Mouse (Mus musculus) inflammation-experienced regulatory T-cells, adult 16 weeks (primary cell): ENCODE measurements around the gene Lrrc43. TPM values are rescaled to one million over a fixed set of nuclear protein-coding genes. Genes with fewer than 3 reads are reported as not detected.

Experiments
- polyA plus RNA-seq: library from polyadenylated mRNA; unstranded; fragments of 100-300 nt; shearing (Covaris generic); gene quantifications from one replicate; pipeline ENCODE4 v1.2.1, GENCODE M21; 2017

Gene Lrrc43
- polyA plus RNA-seq: not detected

GRCm38 (mm10) chr5:123489112-123489785, at the start of gene Lrrc43, which contains the start of gene Il31:
Gene Lrrc43 (plus strand): TSS chr5:123489305.
Gene Il31 (minus strand): TSS chr5:123489489.

GRCm38 (mm10) chr5:123510160-123510559, 21.1 kb downstream of the Lrrc43 start, which contains the start of gene B3gnt4:
Gene B3gnt4 (plus strand): TSS chr5:123510460.

GRCm38 (mm10) chr5:123523692-123524392, 34.7 kb downstream of the Lrrc43 start, which contains the start of gene Diablo:
Gene Diablo (minus strand): TSS chr5:123524176.

GRCm38 (mm10) chr5:123525281-123525680, 36.2 kb downstream of the Lrrc43 start, which contains the start of gene Gm49027:
Gene Gm49027 (minus strand): TSS chr5:123525488.

Other genes starting within 250 kb of the Lrrc43 start
- 3.6 TPM for gene Wdr66, start 237.2 kb upstream of the Lrrc43 start, polyA plus RNA-seq
- 9.8 TPM for gene Bcl7a, start 145.5 kb upstream of the Lrrc43 start, polyA plus RNA-seq
- gene Mlxip, start 94.5 kb upstream of the Lrrc43 start, polyA plus RNA-seq: 19.2 TPM
- not detected for gene Il31, start 184 bp downstream of the Lrrc43 start, polyA plus RNA-seq
- 0.79 TPM for gene B3gnt4, start 21.2 kb downstream of the Lrrc43 start, polyA plus RNA-seq
- gene Diablo, start 34.9 kb downstream of the Lrrc43 start, polyA plus RNA-seq: 129 TPM
- gene Gm49027, start 36.2 kb downstream of the Lrrc43 start, polyA plus RNA-seq: not detected
- gene Vps33a, start 83.7 kb downstream of the Lrrc43 start, polyA plus RNA-seq: 55.3 TPM
- gene Clip1, start 195.3 kb downstream of the Lrrc43 start, polyA plus RNA-seq: 106 TPM
- 128 TPM for gene Zcchc8, start 231.8 kb downstream of the Lrrc43 start, polyA plus RNA-seq